Mouse (Mus musculus) embryonic facial prominence, embryonic 11.5 days (tissue): ENCODE results near the gene Mmaa. TPM values are rescaled to one million over a fixed set of nuclear protein-coding genes. Genes with fewer than 3 reads are reported as not detected.

Source experiments
- ATAC-seq: fragments of 200-750 bp; cut with Nextera tagmentation; replicated peaks from 2 replicates; pipeline ENCODE4 v1.8.0; 2017; ENCODE audit warnings: low read depth; ENCODE audit not compliant: insufficient number of reproducible peaks, low FRiP score, low TSS enrichment
- DNase-seq: peaks from one replicate; pipeline ENCODE4 v3.0.0-alpha.2; 2015; ENCODE audit warnings: low spot score
- H3K27ac ChIP-seq: fragments of 300-500 bp; sonication (generic); replicated peaks from 2 replicates; pipeline ENCODE4 v1.5.1; 2014; ENCODE audit warnings: mild to moderate bottlenecking, low read depth, low read length, control low read depth
- H3K27me3 ChIP-seq: fragments of 300-500 bp; sonication (generic); 2 replicates; pipeline ENCODE4 v1.6.1; 2014; ENCODE audit warnings: mild to moderate bottlenecking, low read length, moderate library complexity, mixed read lengths; ENCODE audit not compliant: control insufficient read depth, insufficient read depth
- H3K36me3 ChIP-seq: fragments of 300-500 bp; sonication (generic); replicated peaks from 2 replicates; pipeline ENCODE4 v1.6.1; 2014; ENCODE audit warnings: low read depth, mild to moderate bottlenecking, low read length, moderate library complexity, mixed read lengths; ENCODE audit not compliant: control insufficient read depth, insufficient read depth
- H3K4me1 ChIP-seq: fragments of 300-500 bp; sonication (generic); 2 replicates; pipeline ENCODE4 v1.6.1; 2014; ENCODE audit warnings: low read length, mixed read lengths; ENCODE audit not compliant: control insufficient read depth, insufficient read depth
- H3K4me2 ChIP-seq: fragments of 300-500 bp; sonication (generic); 2 replicates; pipeline ENCODE4 v1.6.1; 2014; ENCODE audit warnings: low read depth, mild to moderate bottlenecking, control low read depth, low read length, moderate library complexity
- H3K4me3 ChIP-seq: fragments of 300-500 bp; sonication (generic); 2 replicates; pipeline ENCODE4 v1.5.1; 2014; ENCODE audit warnings: low read depth, low read length, control low read depth
- H3K9ac ChIP-seq: fragments of 300-500 bp; sonication (generic); replicated peaks from 2 replicates; pipeline ENCODE4 v1.6.1; 2014; ENCODE audit warnings: mild to moderate bottlenecking, control low read depth, low read length
- H3K9me3 ChIP-seq: fragments of 300-500 bp; sonication (generic); replicated peaks from 2 replicates; pipeline ENCODE4 v1.6.1; 2016; ENCODE audit warnings: mild to moderate bottlenecking, low read length, inconsistent platforms, mixed read lengths; ENCODE audit not compliant: control insufficient read depth
- WGBS: fragments of 180-500 bp; shearing (Covaris S2); extraction: QIAGEN DNeasy Blood & Tissue Kit; methylation state at CpG from one replicate; pipeline ENCODE4 v1.1.7; 2014; 5-methylcytosine and 5-hydroxymethylcytosine counted together
- polyA plus RNA-seq: library from polyadenylated mRNA; unstranded; fragments of >200 nt; fragmentation: Nextera tagmentation; extraction: Ambion mirVana; gene quantifications from 2 replicates; pipeline ENCODE4 v1.2.1, GENCODE M21; 2014

Gene Mmaa
- polyA plus RNA-seq, 1 experiment from 2014 or later, result 13.6 TPM

- Histone ChIP-seq H3K36me3 (no peaks in the 10 kb centered on the region), H3K27ac (no peak overlapping the region), H3K4me1 (no peaks in the 10 kb centered on the region), H3K4me2 (no peak overlapping the region), H3K9me3 (no peaks in the 10 kb centered on the region), H3K9ac (no peak overlapping the region), H3K4me3 (no peak overlapping the region), H3K27me3 (no peaks in the 10 kb centered on the region)
- DNase-seq (no peak), ATAC-seq (no peak)
- 87% methylated on average over 3 of the region's 3 CpGs for WGBS
Measured at GRCm38 (mm10) chr8:79227916-79228315, 66.8 kb downstream of the Mmaa start.

- no peak overlapping the region for H3K27ac ChIP-seq
Measured at GRCm38 (mm10) chr8:79227194-79227593, 67.5 kb downstream of the Mmaa start.

GRCm38 (mm10) chr8:79226046-79226445 lies 68.7 kb downstream of the Mmaa start:
- ATAC-seq, result no peak
- 90% methylated on average over 3 of the region's 3 CpGs for whole genome bisulfite sequencing
- no peak for DNase-seq

More at GRCm38 (mm10) chr8:79227194-79227593, 67.5 kb downstream of the Mmaa start:
- DNase-seq, result no peak
- Histone ChIP-seq H3K9ac (no peak overlapping the region), H3K4me1 (no peaks in the 10 kb centered on the region), H3K4me3 (no peak overlapping the region), H3K27me3 (no peaks in the 10 kb centered on the region), H3K9me3 (no peaks in the 10 kb centered on the region), H3K4me2 (no peak overlapping the region), H3K36me3 (no peaks in the 10 kb centered on the region)
- WGBS, result 82% methylated on average over 4 of the region's 4 CpGs
- no peak for ATAC-seq

GRCm38 (mm10) chr8:79225586-79225985 lies 69.2 kb downstream of the Mmaa start:
- WGBS, result 85% methylated on average over 7 of the region's 7 CpGs
- H3K4me3 ChIP-seq, result no peak overlapping the region

More at GRCm38 (mm10) chr8:79226046-79226445, 68.7 kb downstream of the Mmaa start:
- Histone ChIP-seq H3K9me3 (no peaks in the 10 kb centered on the region), H3K4me3 (no peak overlapping the region), H3K36me3 (no peaks in the 10 kb centered on the region), H3K9ac (no peak overlapping the region), H3K4me1 (no peaks in the 10 kb centered on the region), H3K27ac (no peak overlapping the region), H3K4me2 (no peak overlapping the region), H3K27me3 (no peaks in the 10 kb centered on the region)

GRCm38 (mm10) chr8:79224363-79224762 lies 70.4 kb downstream of the Mmaa start:
- Histone ChIP-seq H3K9me3 (no peaks in the 10 kb centered on the region), H3K4me1 (no peaks in the 10 kb centered on the region), H3K27me3 (no peaks in the 10 kb centered on the region), H3K4me3 (no peak overlapping the region), H3K36me3 (no peaks in the 10 kb centered on the region), H3K9ac (no peak overlapping the region), H3K27ac (no peak overlapping the region), H3K4me2 (no peak overlapping the region)
- DNase-seq (no peak), ATAC-seq (no peak)
- 69% methylated on average over 9 of the region's 9 CpGs for WGBS

More at GRCm38 (mm10) chr8:79225586-79225985, 69.2 kb downstream of the Mmaa start:
- no peak overlapping the region for H3K4me2 ChIP-seq
- H3K9ac ChIP-seq, result no peak overlapping the region
- no peaks in the 10 kb centered on the region for H3K4me1 ChIP-seq
- DNase-seq (no peak), ATAC-seq (no peak)
- H3K27ac ChIP-seq, result no peak overlapping the region
- H3K36me3 ChIP-seq, result no peaks in the 10 kb centered on the region
- H3K9me3 ChIP-seq, result no peaks in the 10 kb centered on the region
- H3K27me3 ChIP-seq, result no peaks in the 10 kb centered on the region

- Histone ChIP-seq H3K9me3 (no peaks in the 10 kb centered on the region), H3K27ac (no peak overlapping the region), H3K4me1 (no peaks in the 10 kb centered on the region), H3K4me3 (no peak overlapping the region), H3K4me2 (no peak overlapping the region), H3K27me3 (no peaks in the 10 kb centered on the region), H3K36me3 (no peaks in the 10 kb centered on the region), H3K9ac (no peak overlapping the region)
- DNase-seq (no peak), ATAC-seq (no peak; the same call in 1 of the 2 replicates)
- 83% methylated on average over 5 of the region's 5 CpGs for WGBS
Measured at GRCm38 (mm10) chr8:79222752-79223141, 72.0 kb downstream of the Mmaa start.

- 42% methylated on average over 5 of the region's 5 CpGs for WGBS
- H3K27ac ChIP-seq, result no peak overlapping the region; the same call in 1 of the 2 replicates
- no peaks in the 10 kb centered on the region for H3K9me3 ChIP-seq
- no peaks in the 10 kb centered on the region for H3K27me3 ChIP-seq
- H3K4me1 ChIP-seq, result no peaks in the 10 kb centered on the region
- H3K4me2 ChIP-seq, result no peak overlapping the region
- no peak for ATAC-seq
- DNase-seq, result peak; percentile 35
- no peak overlapping the region for H3K4me3 ChIP-seq
- no peak overlapping the region for H3K9ac ChIP-seq
- no peaks in the 10 kb centered on the region for H3K36me3 ChIP-seq
Measured at GRCm38 (mm10) chr8:79222106-79222751, 72.5 kb downstream of the Mmaa start.
